9 mouse cellular contexts compared by ENCODE assay signal in genomic region chr4:139490413-139491055, GRCm38 (mm10). TPM values are rescaled to one million over a fixed set of nuclear protein-coding genes. Genes with fewer than 3 reads are reported as not detected.
DNase-seq lines count a peak whose midpoint lies in the region; ATAC-seq and TF ChIP-seq lines count a peak whose summit lies in the region.
"Had no signal": no experiment of that assay in that cellular context is flagged by ENCODE, and none has a peak within 500 bp of the region (broad histone marks: within the 10 kb centered on the region; RNA-seq: fewer than 3 reads in every experiment).

No protein-coding gene starts in this region.

- peak overlapping the region; percentile 40 for H3K27ac ChIP-seq in heart, adult 2 months
- H3K27ac ChIP-seq in heart, embryonic 12.5 days (ENCODE audit: poor library complexity, severe bottlenecking): no peak overlapping the region
- H3K27ac ChIP-seq in macrophage: 0 out of 2 replicates have a peak overlapping the region, but pooled peaks have one; percentile 17
- H3K27ac ChIP-seq in forebrain, embryonic 14.5 days (ENCODE audit: low read depth, low read length): no peak overlapping the region
- H3K27ac ChIP-seq in limb, embryonic 10.5 days: no peak overlapping the region

- intact Hi-C loops in heart, adult 2 months (cut with DNase I): loop anchor here (5.0 kb wide), 1 partner anchor 122 kb away; no protein-coding TSS in a partner anchor
- intact Hi-C loops in heart, postnatal 25 days (cut with DNase I): loop anchor here (5.0 kb wide), 1 partner anchor 122 kb away; no protein-coding TSS in a partner anchor

- no peak overlapping the region for H3K4me3 ChIP-seq in heart, adult 2 months
- no peak overlapping the region for H3K4me3 ChIP-seq in heart, embryonic 12.5 days
- no peak overlapping the region for H3K4me3 ChIP-seq in macrophage (ENCODE audit: inconsistent target)
- H3K4me3 ChIP-seq in forebrain, embryonic 14.5 days (ENCODE audit: low read depth, low read length): no peak overlapping the region
- no peak overlapping the region for H3K4me3 ChIP-seq in limb, embryonic 10.5 days

- no peak overlapping the region for H3K4me2 ChIP-seq in heart, embryonic 12.5 days
- H3K4me2 ChIP-seq in forebrain, embryonic 14.5 days (ENCODE audit: low read length): no peak overlapping the region

- no peak overlapping the region for H3K9ac ChIP-seq in heart, adult 2 months (ENCODE audit: low read depth, low read length)
- no peak overlapping the region for H3K9ac ChIP-seq in heart, embryonic 12.5 days
- H3K9ac ChIP-seq in forebrain, embryonic 14.5 days (ENCODE audit: low read length): no peak overlapping the region

- peak; percentile 74 to 81 for DNase-seq in heart, adult 2 months
- peak; percentile 53 for DNase-seq in heart, postnatal 25 days (ENCODE audit: low spot score)
- DNase-seq in forebrain, embryonic 14.5 days (ENCODE audit: low spot score): no peak
- DNase-seq in limb, embryonic 10.5 days (ENCODE audit: low spot score): no peak
- DNase-seq in yolk sac, embryonic 10.5 days (ENCODE audit: low spot score): no peak

- H3K4me1 ChIP-seq in heart, adult 2 months (ENCODE audit: control insufficient read depth, insufficient read depth, low read length): peaks cover 15% of the 10 kb centered on the region
- H3K4me1 ChIP-seq in heart, embryonic 12.5 days (replicated peaks): peaks cover 36% of the 10 kb centered on the region
- H3K4me1 ChIP-seq in forebrain, embryonic 14.5 days (ENCODE audit: control insufficient read depth, insufficient read depth, low read length): no peaks in the 10 kb centered on the region
- H3K4me1 ChIP-seq in limb, embryonic 10.5 days: no peaks in the 10 kb centered on the region

- H3K79me2 ChIP-seq in heart, adult 2 months (replicated peaks; ENCODE audit: control insufficient read depth, insufficient read depth, low read length): no peaks in the 10 kb centered on the region
- no peaks in the 10 kb centered on the region for H3K79me2 ChIP-seq in macrophage (ENCODE audit: inconsistent target)

- no peaks in the 10 kb centered on the region for H3K27me3 ChIP-seq in heart, adult 2 months (ENCODE audit: control insufficient read depth, insufficient read depth, low read length)
- no peaks in the 10 kb centered on the region for H3K27me3 ChIP-seq in heart, embryonic 12.5 days (replicated peaks)
- H3K27me3 ChIP-seq in forebrain, embryonic 14.5 days (replicated peaks; ENCODE audit: control insufficient read depth, insufficient read depth, low read length): no peaks in the 10 kb centered on the region
- no peaks in the 10 kb centered on the region for H3K27me3 ChIP-seq in limb, embryonic 10.5 days (ENCODE audit: low read depth, poor library complexity, severe bottlenecking)
- H3K27me3 ChIP-seq: CH12.LX had no signal

- no peak for TF ChIP-seq POLR2A in heart, adult 2 months (IDR thresholded peaks at IDR 0.05; ENCODE audit: insufficient read depth, low read depth, low read length)

- no peaks in the 10 kb centered on the region for H3K36me3 ChIP-seq in heart, adult 2 months (ENCODE audit: control insufficient read depth, insufficient read depth, low read length)
- H3K36me3 ChIP-seq in heart, embryonic 12.5 days: peaks cover 63% of the 10 kb centered on the region
- H3K36me3 ChIP-seq in macrophage (ENCODE audit: inconsistent target): peaks cover 39% of the 10 kb centered on the region; the same call in 1 of the 2 replicates
- peaks cover 65% of the 10 kb centered on the region for H3K36me3 ChIP-seq in forebrain, embryonic 14.5 days (ENCODE audit: control insufficient read depth, insufficient read depth, low read length)
- H3K36me3 ChIP-seq in limb, embryonic 10.5 days: peaks cover 67% of the 10 kb centered on the region

- WGBS in heart, adult 2 months: 45% methylated on average over 11 of the region's 11 CpGs
- WGBS in heart, embryonic 12.5 days: 66% methylated on average over 11 of the region's 11 CpGs
- WGBS in macrophage (ENCODE audit: missing documents): 74% methylated on average over 11 of the region's 11 CpGs
- WGBS in forebrain, embryonic 14.5 days: 86% methylated on average over 11 of the region's 11 CpGs
- WGBS in limb, embryonic 10.5 days: 90% methylated on average over 11 of the region's 11 CpGs

- ATAC-seq in heart, embryonic 12.5 days (ENCODE audit: insufficient number of reproducible peaks, low FRiP score): no peak
- ATAC-seq in frontal cortex, adult (ENCODE audit: low TSS enrichment): peak; percentile 67; the same call in 1 of the 2 replicates
- no peak for ATAC-seq in forebrain, embryonic 14.5 days

- no peaks in the 10 kb centered on the region for H3K9me3 ChIP-seq in heart, embryonic 12.5 days (replicated peaks)
- H3K9me3 ChIP-seq in forebrain, embryonic 14.5 days (replicated peaks; ENCODE audit: control insufficient read depth, low read length): no peaks in the 10 kb centered on the region
- H3K9me3 ChIP-seq in limb, embryonic 10.5 days (replicated peaks): no peaks in the 10 kb centered on the region

- TF ChIP-seq EP300 in heart, adult 2 months (IDR thresholded peaks at IDR 0.05; ENCODE audit: insufficient read depth, low read depth, low read length): 0 out of 2 replicates have a peak, but pooled peaks have one; percentile 6

- TF ChIP-seq CTCF in heart, adult 2 months (IDR thresholded peaks at IDR 0.05): no peak

RNA-seq across cellular contexts. Expression of gene Iffo2, which starts 39.8 kb away (rescaled TPM):
- 1 to 10 TPM; 4.9 to 5.0 TPM for total RNA-seq in heart, adult 2 months (2021)
- polyA plus RNA-seq in heart, adult 2 months (2012; rRNA removed): 3.1 and 4.5 TPM in 2 replicates
- 4.8 and 4.9 TPM in 2 replicates for polyA plus RNA-seq in heart, embryonic 12.5 days (2016; fragmentation: Nextera tagmentation; extraction: Ambion mirVana)
- 1 to 10 TPM; 5.5 to 6.0 TPM for total RNA-seq in heart, postnatal 25 days (2021)
- total RNA-seq in macrophage (2018; cell fraction: chromatin; rRNA removed): 10 to 100 TPM in 14 of 26 experiments, 1 to 10 TPM in 12; 3.0 to 20.2 (median 10.5) TPM
- 10 to 100 TPM in 19 of 26 experiments, 1 to 10 TPM in 7; 4.3 to 16.6 (median 13.7) TPM for total RNA-seq in macrophage (2018; cell fraction: cytosol; rRNA removed)
- 10 to 100 TPM in 18 of 26 experiments, 1 to 10 TPM in 8; 6.5 to 31.0 (median 14.2) TPM for total RNA-seq in macrophage (2018; cell fraction: nucleus; rRNA removed)
- 7.6 to 14.8 TPM (median 8.4 TPM) in 3 replicates for polyA plus RNA-seq in macrophage (2018)
- polyA plus RNA-seq in forebrain, embryonic 14.5 days (2014; fragmentation: Nextera tagmentation; extraction: Ambion mirVana): 3.1 and 4.5 TPM in 2 replicates
- polyA plus RNA-seq in limb, embryonic 10.5 days (2016; fragmentation: Nextera tagmentation; extraction: Ambion mirVana): 2.8 and 4.1 TPM in 2 replicates

Comparison
In these comparisons a context has a peak if more than half of its experiments do, and no peak if none do; other contexts are left out.
1. H3K27ac ChIP-seq: peak in heart, adult 2 months (single experiment) and macrophage (single experiment); none in heart, embryonic 12.5 days (single experiment), forebrain, embryonic 14.5 days (single experiment) and limb, embryonic 10.5 days (single experiment).
2. DNase-seq: peak in heart, adult 2 months (2 of 2) and heart, postnatal 25 days (single experiment); none in forebrain, embryonic 14.5 days (single experiment), limb, embryonic 10.5 days (single experiment) and yolk sac, embryonic 10.5 days (single experiment).